Mouse (Mus musculus): ENCODE measurements at regions not wholly inside any gene's neighbourhood (a gene's known extent, or its start where the extent isn't known, plus 50 kb on each side); places are given as distances from the start of the nearest gene placed in this dataset.

DNA sequence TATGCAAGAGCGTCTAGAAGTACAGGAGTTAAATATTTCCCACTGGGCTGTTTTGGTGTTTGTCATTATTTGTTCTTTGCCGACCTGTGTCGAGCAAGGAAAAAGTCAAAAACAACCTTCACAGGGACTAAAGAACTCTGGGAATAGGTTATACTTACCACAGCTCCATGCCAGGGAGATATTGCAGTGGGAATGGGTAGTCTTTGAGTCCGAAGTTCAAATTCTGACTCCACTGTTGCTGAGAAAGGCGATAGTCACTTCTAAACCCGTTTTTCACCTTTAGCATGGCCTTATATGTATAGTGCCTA is 116.8 kb upstream of the Maf start:
- TF ChIP-seq HCFC1 (IDR thresholded peaks at IDR 0.05; ENCODE audit: borderline replicate concordance, insufficient read depth, low read length), result no peak
- TF ChIP-seq MAFK (IDR thresholded peaks at IDR 0.05; ENCODE audit: insufficient read depth, low read depth, low read length), result no peak

All from ES-E14 (cell line).